Mouse (Mus musculus) midbrain, embryonic 10.5 days (tissue): ENCODE results near the gene Rab20. TPM values are rescaled to one million over a fixed set of nuclear protein-coding genes. Genes with fewer than 3 reads are reported as not detected.

Source experiments
- DNase-seq: peaks from one replicate; pipeline ENCODE4 v3.0.0-alpha.2; 2017; ENCODE audit warnings: low spot score
- H3K27ac ChIP-seq: fragments of 300-500 bp; sonication (generic); replicated peaks from 2 replicates; pipeline ENCODE4 v1.5.1; 2016; ENCODE audit warnings: mild to moderate bottlenecking
- H3K27me3 ChIP-seq: fragments of 300-500 bp; sonication (generic); 2 replicates; pipeline ENCODE4 v1.6.1; 2016; ENCODE audit warnings: low read depth, mild to moderate bottlenecking; ENCODE audit not compliant: poor library complexity, severe bottlenecking
- H3K36me3 ChIP-seq: fragments of 300-500 bp; sonication (generic); 2 replicates; pipeline ENCODE4 v1.6.1; 2016; ENCODE audit warnings: mild to moderate bottlenecking, moderate library complexity
- H3K4me1 ChIP-seq: fragments of 300-500 bp; sonication (generic); 2 replicates; pipeline ENCODE4 v1.6.1; 2016
- H3K4me3 ChIP-seq: fragments of 300-500 bp; sonication (generic); 2 replicates; pipeline ENCODE4 v1.5.1; 2016; ENCODE audit warnings: mild to moderate bottlenecking, moderate library complexity
- H3K9me3 ChIP-seq: fragments of 300-500 bp; sonication (generic); replicated peaks from 2 replicates; pipeline ENCODE4 v1.6.1; 2016; ENCODE audit warnings: mild to moderate bottlenecking
- WGBS: fragments of 180-500 bp; shearing (Covaris S2); methylation state at CpG from one replicate; pipeline ENCODE4 v1.1.7; 2016; 5-methylcytosine and 5-hydroxymethylcytosine counted together
- polyA plus RNA-seq: library from polyadenylated mRNA; unstranded; fragments of >200 nt; fragmentation: Nextera tagmentation; extraction: Ambion mirVana; gene quantifications from 2 replicates; pipeline ENCODE4 v1.2.1, GENCODE M21; 2016

Rab20 gene
- polyA plus RNA-seq, 1 experiment from 2014 or later, result 1.3 TPM

DNA sequence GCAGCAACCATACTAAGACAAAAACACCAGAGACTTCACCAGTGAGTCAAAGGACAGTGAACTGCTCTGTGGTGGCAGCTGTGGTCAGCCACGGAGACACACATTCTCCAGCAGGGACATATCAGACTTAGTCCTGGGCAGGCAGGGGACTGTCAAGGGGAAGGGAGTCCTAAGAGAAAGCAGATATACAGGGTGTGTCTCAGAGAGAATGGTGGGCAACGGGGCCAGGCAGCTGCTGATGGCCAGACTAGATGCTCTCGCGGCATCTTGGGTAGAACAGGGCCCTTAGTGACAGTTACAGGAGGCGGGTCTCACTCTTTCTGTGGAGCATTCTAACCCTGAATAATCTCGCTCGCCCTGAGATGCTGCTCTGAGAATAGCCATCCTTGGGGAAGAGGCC lies 34.3 kb downstream of the Rab20 start:
- WGBS, result 91% methylated on average over 7 of the region's 7 CpGs
- no peak overlapping the region for H3K27ac ChIP-seq
- DNase-seq, result no peak
- no peaks in the 10 kb centered on the region for H3K9me3 ChIP-seq
- no peak overlapping the region for H3K4me3 ChIP-seq
- peaks cover 13% of the 10 kb centered on the region for H3K36me3 ChIP-seq
- H3K4me1 ChIP-seq, result no peaks in the 10 kb centered on the region
- H3K27me3 ChIP-seq, result no peaks in the 10 kb centered on the region

DNA sequence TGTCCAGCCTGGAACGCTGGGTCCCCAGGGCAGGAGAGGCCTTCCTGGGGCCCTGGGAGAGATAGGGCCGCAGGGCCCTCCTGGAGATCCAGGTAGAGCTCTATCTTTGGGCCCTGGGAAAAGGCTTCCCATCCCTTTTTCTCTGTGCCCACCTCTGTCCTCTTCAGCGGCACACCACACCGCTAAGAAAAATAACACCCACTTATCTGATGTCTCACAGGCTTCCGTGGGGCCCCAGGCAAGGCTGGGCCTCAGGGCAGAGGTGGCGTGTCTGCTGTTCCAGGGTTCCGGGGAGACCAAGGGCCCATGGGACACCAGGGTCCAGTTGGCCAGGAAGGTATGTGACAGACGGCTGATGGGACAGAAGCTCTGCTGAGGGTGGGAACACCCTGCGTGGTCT lies 34.9 kb downstream of the Rab20 start:
- no peaks in the 10 kb centered on the region for H3K9me3 ChIP-seq
- no peak overlapping the region for H3K27ac ChIP-seq
- peaks cover 13% of the 10 kb centered on the region for H3K36me3 ChIP-seq
- H3K4me3 ChIP-seq, result no peak overlapping the region
- WGBS, result 92% methylated on average over 9 of the region's 9 CpGs
- no peaks in the 10 kb centered on the region for H3K4me1 ChIP-seq
- no peak for DNase-seq
- no peaks in the 10 kb centered on the region for H3K27me3 ChIP-seq

DNA sequence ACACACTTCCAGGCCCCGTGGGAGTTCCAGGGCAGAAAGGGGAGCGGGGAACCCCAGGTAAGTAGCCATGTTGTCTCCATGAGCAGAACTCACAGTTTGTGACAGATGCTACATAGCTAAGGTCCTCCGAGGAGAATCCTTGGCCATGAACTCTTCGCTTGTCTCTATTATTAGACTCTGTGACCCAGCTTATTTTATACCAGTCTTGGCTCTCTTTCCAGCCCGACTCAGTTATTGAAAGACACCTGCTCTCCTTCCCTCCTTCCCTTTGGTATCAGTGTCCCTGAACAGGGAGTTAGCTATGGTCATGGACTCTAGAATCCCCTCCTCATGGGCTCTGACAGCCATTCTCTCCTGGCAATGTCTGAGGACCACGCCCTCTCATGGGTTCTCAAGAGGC lies 37.2 kb downstream of the Rab20 start:
- Histone ChIP-seq H3K4me3 (no peak overlapping the region), H3K36me3 (peaks cover 20% of the 10 kb centered on the region), H3K4me1 (no peaks in the 10 kb centered on the region), H3K9me3 (no peaks in the 10 kb centered on the region), H3K27ac (no peak overlapping the region), H3K27me3 (0 out of 2 replicates have a peak, but pooled peaks cover 9% of the 10 kb centered on the region)
- DNase-seq, result no peak
- 90% methylated on average over 6 of the region's 6 CpGs for WGBS

DNA sequence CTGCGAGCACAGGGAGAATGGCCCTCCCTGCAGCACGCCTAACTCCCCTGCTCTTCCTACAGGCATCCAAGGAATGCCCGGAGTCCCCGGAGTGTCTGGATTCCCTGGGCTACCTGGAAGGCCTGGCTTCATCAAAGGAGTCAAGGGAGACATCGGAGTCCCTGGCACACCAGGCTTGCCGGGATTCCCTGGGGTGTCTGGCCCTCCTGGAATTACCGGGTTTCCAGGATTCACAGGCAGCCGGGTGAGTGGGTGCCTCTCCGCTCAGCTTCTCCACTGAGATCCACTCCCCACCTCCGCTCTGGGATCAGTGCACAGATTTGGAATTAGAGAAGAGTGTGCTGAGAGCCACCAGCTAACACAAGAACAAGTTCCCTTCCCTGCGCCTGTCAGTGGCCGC lies 40.6 kb downstream of the Rab20 start:
- 0 out of 2 replicates have a peak, but pooled peaks cover 9% of the 10 kb centered on the region for H3K27me3 ChIP-seq
- H3K36me3 ChIP-seq, result peaks cover 17% of the 10 kb centered on the region; the same call in 1 of the 2 replicates
- H3K9me3 ChIP-seq, result no peaks in the 10 kb centered on the region
- H3K4me3 ChIP-seq, result no peak overlapping the region
- H3K27ac ChIP-seq, result no peak overlapping the region
- no peaks in the 10 kb centered on the region for H3K4me1 ChIP-seq
- DNase-seq, result no peak
- WGBS, result 58% methylated on average over 12 of the region's 12 CpGs

GRCm38 (mm10) chr8:11430688-11431087 lies 47.8 kb downstream of the Rab20 start:
- Histone ChIP-seq H3K9me3 (no peaks in the 10 kb centered on the region), H3K4me1 (no peaks in the 10 kb centered on the region), H3K36me3 (peaks cover 17% of the 10 kb centered on the region; the same call in 1 of the 2 replicates), H3K4me3 (no peak overlapping the region), H3K27me3 (no peaks in the 10 kb centered on the region), H3K27ac (no peak overlapping the region)
- DNase-seq, result no peak
- WGBS, result 51% methylated on average over 5 of the region's 5 CpGs

- WGBS, result 73% methylated on average over 7 of the region's 7 CpGs
- H3K27ac ChIP-seq, result no peak overlapping the region
- no peak overlapping the region for H3K4me3 ChIP-seq
- H3K9me3 ChIP-seq, result no peaks in the 10 kb centered on the region
- peaks cover 7% of the 10 kb centered on the region; the same call in 1 of the 2 replicates for H3K4me1 ChIP-seq
- H3K27me3 ChIP-seq, result no peaks in the 10 kb centered on the region
- no peak for DNase-seq
- 0 out of 2 replicates have a peak, but pooled peaks cover 3% of the 10 kb centered on the region for H3K36me3 ChIP-seq
Measured at GRCm38 (mm10) chr8:11423091-11423490, 55.4 kb downstream of the Rab20 start.

GRCm38 (mm10) chr8:11421968-11422367 lies 56.5 kb downstream of the Rab20 start:
- no peaks in the 10 kb centered on the region for H3K27me3 ChIP-seq
- no peak for DNase-seq
- no peak overlapping the region for H3K4me3 ChIP-seq
- H3K9me3 ChIP-seq, result no peaks in the 10 kb centered on the region
- H3K36me3 ChIP-seq, result 0 out of 2 replicates have a peak, but pooled peaks cover 3% of the 10 kb centered on the region
- H3K4me1 ChIP-seq, result peaks cover 7% of the 10 kb centered on the region; the same call in 1 of the 2 replicates
- WGBS, result 91% methylated on average over 6 of the region's 6 CpGs
- no peak overlapping the region for H3K27ac ChIP-seq

DNA sequence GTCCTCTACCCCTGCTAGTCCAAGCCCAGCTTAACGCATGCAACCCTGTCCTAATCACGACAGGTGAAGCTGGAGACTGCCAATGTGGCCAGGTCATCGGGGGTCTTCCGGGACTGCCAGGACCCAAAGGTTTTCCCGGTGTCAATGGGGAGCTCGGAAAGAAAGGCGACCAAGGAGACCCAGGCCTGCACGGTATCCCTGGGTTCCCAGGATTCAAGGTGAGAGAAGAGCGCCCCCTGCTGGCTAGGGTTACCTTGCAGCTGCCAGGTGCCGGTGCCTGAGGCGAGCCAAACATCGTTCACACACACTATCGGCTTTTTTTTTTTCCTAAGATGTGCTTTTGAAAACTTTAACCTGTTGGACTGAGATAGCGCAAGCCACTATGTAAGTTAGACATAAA lies 57.4 kb downstream of the Rab20 start:
- Histone ChIP-seq H3K9me3 (no peaks in the 10 kb centered on the region), H3K27ac (no peak overlapping the region), H3K4me3 (no peak overlapping the region), H3K27me3 (no peaks in the 10 kb centered on the region), H3K36me3 (0 out of 2 replicates have a peak, but pooled peaks cover 3% of the 10 kb centered on the region), H3K4me1 (peaks cover 7% of the 10 kb centered on the region; the same call in 1 of the 2 replicates)
- peak; percentile 49 for DNase-seq
- WGBS, result 52% methylated on average over 14 of the region's 14 CpGs

DNA sequence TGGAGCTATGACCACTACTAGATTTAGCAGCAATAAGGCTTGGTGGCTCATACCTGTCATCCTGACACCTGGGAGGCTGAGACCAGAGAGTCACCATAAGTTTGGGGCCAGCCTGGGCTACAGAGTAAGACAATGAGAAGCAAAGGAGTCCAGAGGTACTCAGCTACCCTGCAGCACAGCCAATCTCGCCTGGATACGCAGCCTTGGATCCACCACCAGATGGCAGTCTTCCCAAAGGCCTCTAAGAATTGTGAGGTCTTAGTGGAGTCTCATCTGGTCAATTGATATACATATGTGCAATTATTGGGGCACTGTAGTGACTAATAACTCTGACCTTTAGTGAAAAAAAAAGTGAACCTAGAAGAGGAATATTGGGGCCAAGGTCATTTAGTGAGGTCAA lies 58.9 kb downstream of the Rab20 start:
- Histone ChIP-seq H3K27me3 (no peaks in the 10 kb centered on the region), H3K27ac (no peak overlapping the region), H3K9me3 (no peaks in the 10 kb centered on the region), H3K4me1 (peaks cover 8% of the 10 kb centered on the region), H3K36me3 (no peaks in the 10 kb centered on the region), H3K4me3 (no peak overlapping the region)
- whole genome bisulfite sequencing, result 14% methylated on average over 2 of the region's 2 CpGs
- peak; percentile 62 for DNase-seq

DNA sequence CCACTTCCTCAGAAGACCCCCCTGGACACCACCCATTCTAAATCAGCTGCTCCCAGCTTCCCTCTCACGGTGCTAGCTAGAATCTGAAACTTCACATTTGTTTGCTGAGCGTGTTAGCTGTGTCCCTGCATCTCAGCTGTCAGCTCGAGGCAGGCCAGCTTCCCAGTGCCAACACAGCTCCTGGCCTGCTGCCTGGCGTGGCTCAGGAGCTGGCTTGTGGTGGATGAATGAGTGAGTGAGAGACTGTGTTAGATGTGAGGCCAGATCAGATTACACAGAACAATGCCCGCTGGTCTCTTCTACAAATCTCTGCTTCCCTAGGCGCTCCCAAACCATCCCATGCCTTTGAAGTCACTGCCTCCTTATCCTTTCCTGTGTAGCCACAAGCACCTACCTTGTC lies 59.3 kb downstream of the Rab20 start:
- Histone ChIP-seq H3K36me3 (no peaks in the 10 kb centered on the region), H3K27me3 (no peaks in the 10 kb centered on the region), H3K27ac (no peak overlapping the region), H3K4me1 (peaks cover 12% of the 10 kb centered on the region), H3K4me3 (no peak overlapping the region), H3K9me3 (no peaks in the 10 kb centered on the region)
- DNase-seq, result no peak
- 50% methylated on average over 6 of the region's 6 CpGs for WGBS

- Histone ChIP-seq H3K27ac (no peak overlapping the region), H3K9me3 (no peaks in the 10 kb centered on the region), H3K4me3 (no peak overlapping the region), H3K4me1 (peaks cover 19% of the 10 kb centered on the region), H3K36me3 (no peaks in the 10 kb centered on the region), H3K27me3 (no peaks in the 10 kb centered on the region)
- 86% methylated on average over 13 of the region's 13 CpGs for WGBS
- DNase-seq, result no peak
Measured at GRCm38 (mm10) chr8:11417762-11418161, 60.7 kb downstream of the Rab20 start.

- DNase-seq, result no peak
- Histone ChIP-seq H3K36me3 (no peaks in the 10 kb centered on the region), H3K27ac (no peak overlapping the region), H3K27me3 (no peaks in the 10 kb centered on the region), H3K9me3 (no peaks in the 10 kb centered on the region), H3K4me3 (no peak overlapping the region), H3K4me1 (peaks cover 19% of the 10 kb centered on the region)
- 86% methylated on average over 10 of the region's 10 CpGs for WGBS
Measured at GRCm38 (mm10) chr8:11415089-11415488, 63.4 kb downstream of the Rab20 start.

GRCm38 (mm10) chr8:11414304-11414703 lies 64.2 kb downstream of the Rab20 start:
- DNase-seq, result no peak
- Histone ChIP-seq H3K9me3 (no peaks in the 10 kb centered on the region), H3K27me3 (no peaks in the 10 kb centered on the region), H3K27ac (peak overlapping the region; percentile 67), H3K4me3 (no peak overlapping the region), H3K4me1 (peaks cover 17% of the 10 kb centered on the region), H3K36me3 (no peaks in the 10 kb centered on the region)
- 48% methylated on average over 8 of the region's 8 CpGs for WGBS

GRCm38 (mm10) chr8:11412450-11412849 lies 66.1 kb downstream of the Rab20 start:
- 76% methylated on average over 5 of the region's 5 CpGs for WGBS
- Histone ChIP-seq H3K36me3 (no peaks in the 10 kb centered on the region), H3K4me3 (no peak overlapping the region), H3K4me1 (peaks cover 14% of the 10 kb centered on the region), H3K27me3 (no peaks in the 10 kb centered on the region), H3K9me3 (no peaks in the 10 kb centered on the region), H3K27ac (peak overlapping the region; percentile 2)
- DNase-seq, result no peak
